Mouse (Mus musculus) frontal cortex, postnatal 14 days (tissue): ENCODE results near the gene Rbm17.
"Not testable (repeated sequence)": the region's sequence is repeated elsewhere in the genome, so short reads cannot be mapped to it uniquely, and the experiment has no call there.

Experiments
- DNase-seq, 2 experiments: peaks; one replicate each; pipeline ENCODE4 v3.0.0; 2022; ENCODE audit warnings: low spot score in 2 of 2

Gene Rbm17

DNA sequence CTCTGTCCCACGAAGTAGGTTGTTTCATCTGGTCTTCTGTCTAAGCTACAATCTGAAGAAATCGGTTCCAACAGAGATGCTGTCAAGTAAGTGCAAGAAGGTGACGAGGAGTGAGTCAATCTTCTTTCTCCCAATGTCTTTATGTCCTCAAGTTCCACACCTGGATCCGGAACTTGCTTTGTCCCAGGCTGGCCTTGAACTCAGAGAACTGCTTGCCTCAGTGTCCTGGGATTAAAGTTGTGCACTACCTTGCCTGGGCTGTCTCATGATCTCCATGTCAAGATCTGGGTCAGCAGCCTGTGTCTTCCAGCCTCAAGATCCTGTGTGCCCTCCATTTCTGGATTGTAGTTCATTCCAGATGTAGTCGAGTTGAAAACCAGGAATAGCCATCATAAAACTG is at the start of gene Rbm17:
Rbm17 (minus strand) TSS at position 101 of the 400 bp plus-strand sequence.
- no peak for DNase-seq

GRCm38 (mm10) chr2:11653330-11653729 is 49.4 kb upstream of the Rbm17 start:
- DNase-seq = no peak

GRCm38 (mm10) chr2:11652780-11653179 is 48.8 kb upstream of the Rbm17 start:
- no peak for DNase-seq

- DNase-seq = no peak
Measured at GRCm38 (mm10) chr2:11652196-11652595, 48.2 kb upstream of the Rbm17 start.

DNA sequence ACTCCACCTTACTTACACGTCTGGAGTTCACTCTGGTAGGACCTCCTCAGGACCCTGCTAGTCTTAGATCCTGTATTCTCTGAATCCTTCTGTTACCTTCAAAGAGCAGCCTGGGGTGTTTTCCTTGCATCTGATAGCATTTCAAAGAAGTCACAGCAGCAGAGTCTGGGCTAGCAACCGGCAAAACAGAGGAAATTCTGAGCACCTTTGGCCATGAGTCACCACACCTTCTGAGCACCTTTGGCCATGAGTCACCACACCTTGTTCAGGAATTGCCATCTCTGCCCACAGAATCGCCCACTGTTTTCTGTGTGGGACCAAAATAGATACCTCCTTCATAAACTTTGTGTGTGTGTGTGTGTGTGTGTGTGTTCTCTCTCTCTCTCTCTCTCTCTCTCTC is 47.5 kb upstream of the Rbm17 start:
- DNase-seq = no peak

- DNase-seq = no peak
Measured at GRCm38 (mm10) chr2:11645297-11645696, 41.3 kb upstream of the Rbm17 start.

- no peak for DNase-seq
Measured at GRCm38 (mm10) chr2:11644057-11644456, 40.1 kb upstream of the Rbm17 start.

DNA sequence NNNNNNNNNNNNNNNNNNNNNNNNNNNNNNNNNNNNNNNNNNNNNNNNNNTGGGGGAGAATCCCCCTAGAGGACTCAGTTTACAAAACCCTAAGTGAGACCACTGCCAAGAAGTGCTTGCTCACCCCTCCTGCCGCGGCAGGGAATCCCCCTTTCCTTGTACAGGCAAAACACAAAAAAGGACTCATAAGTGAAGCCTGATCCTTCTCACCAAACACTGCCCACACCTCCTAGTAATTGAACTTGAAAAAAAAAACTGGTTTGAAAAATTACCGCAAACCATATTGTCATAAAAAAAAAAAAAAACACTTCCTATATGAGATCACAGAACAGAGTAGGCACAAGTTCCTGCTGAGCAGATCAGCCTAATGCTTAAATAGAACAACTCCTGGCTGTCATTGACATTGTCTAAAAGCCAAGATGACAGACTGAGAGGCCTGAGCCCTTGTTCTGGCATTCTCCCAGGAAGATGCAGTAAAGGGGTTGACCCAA is 38.5 kb upstream of the Rbm17 start, which contains the start of gene Il2ra:
Il2ra (plus strand) TSS at position 357 of the 491 bp plus-strand sequence.
- DNase-seq = no peak

GRCm38 (mm10) chr2:11637115-11637514 is 33.2 kb upstream of the Rbm17 start:
- DNase-seq = no peak

DNA sequence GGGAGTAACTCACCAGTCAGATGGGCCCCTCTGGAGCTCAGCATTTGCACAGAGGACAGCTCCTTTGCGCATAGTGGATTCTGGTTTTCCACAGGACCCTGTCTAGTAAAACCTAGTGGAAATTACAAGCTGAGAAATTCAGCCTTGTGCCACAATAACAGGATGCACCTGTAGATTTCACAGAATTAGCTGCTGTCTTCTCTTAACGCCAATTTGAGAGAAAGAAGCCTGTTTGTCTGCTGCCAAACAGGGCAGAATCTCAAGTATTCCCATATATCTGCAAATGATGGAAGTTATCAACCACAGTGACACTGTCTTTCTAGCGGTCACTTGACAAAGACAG is 32.2 kb upstream of the Rbm17 start:
- DNase-seq = no peak

GRCm38 (mm10) chr2:11635471-11636137 is 31.7 kb upstream of the Rbm17 start:
- DNase-seq = no peak

GRCm38 (mm10) chr2:11635035-11635434 is 31.1 kb upstream of the Rbm17 start:
- DNase-seq = no peak

DNA sequence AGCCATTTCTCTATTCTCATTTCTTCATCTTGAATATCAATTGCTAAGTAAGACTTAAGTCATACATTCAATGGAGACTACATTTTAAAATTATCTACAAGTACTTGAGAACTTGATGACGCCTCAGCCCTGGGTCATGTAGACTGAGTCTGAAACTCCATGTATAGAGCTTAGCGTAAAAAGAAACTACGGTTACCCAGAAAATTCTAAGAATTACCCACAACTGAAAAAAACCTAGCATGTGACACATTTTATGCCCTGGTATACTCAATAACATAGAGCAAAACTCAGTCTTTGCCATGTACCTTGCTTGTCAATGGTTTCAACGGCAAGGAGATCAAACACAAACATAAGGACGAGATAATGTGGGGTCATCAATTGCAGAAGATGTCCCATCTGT is 21.9 kb upstream of the Rbm17 start, which contains the start of gene Gm17490:
Gm17490 (minus strand) TSS at position 375 of the 400 bp plus-strand sequence.
- DNase-seq = no peak

- DNase-seq = no peak
Measured at GRCm38 (mm10) chr2:11623726-11624125, 19.8 kb upstream of the Rbm17 start.

DNA sequence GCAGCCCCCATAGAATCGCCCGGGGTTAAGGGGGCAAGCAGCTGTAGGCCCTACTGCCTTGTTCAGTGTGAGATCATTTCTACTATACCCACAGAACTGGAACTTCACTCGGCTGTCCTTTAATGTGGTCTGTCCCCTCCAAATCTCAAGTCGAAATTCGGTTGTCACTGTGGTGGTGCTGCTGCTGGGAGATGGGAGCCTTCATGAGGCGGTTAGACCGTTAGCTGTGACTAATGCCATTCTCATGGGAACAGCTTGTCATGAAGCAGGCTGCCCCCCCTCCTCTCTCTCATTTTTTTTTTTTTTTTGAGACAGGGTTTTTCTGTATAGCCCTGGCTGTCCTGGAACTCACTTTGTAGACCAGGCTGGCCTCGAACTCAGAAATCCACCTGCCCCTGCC is 19.2 kb upstream of the Rbm17 start:
- no peak for DNase-seq

GRCm38 (mm10) chr2:11619598-11619997 is 15.6 kb upstream of the Rbm17 start:
- no peak for DNase-seq

- no peak for DNase-seq
Measured at GRCm38 (mm10) chr2:11616846-11617245, 12.9 kb upstream of the Rbm17 start.

GRCm38 (mm10) chr2:11612939-11613338 is 9.0 kb upstream of the Rbm17 start:
- not testable (repeated sequence) for DNase-seq

GRCm38 (mm10) chr2:11606718-11607117 is 2.8 kb upstream of the Rbm17 start:
- not testable (repeated sequence) for DNase-seq

GRCm38 (mm10) chr2:11604911-11605310 is 958 bp upstream of the Rbm17 start:
- DNase-seq = no peak

- DNase-seq = peak; percentile 90 to 93
Measured at GRCm38 (mm10) chr2:11602506-11603489, 1.2 kb downstream of the Rbm17 start.

- no peak for DNase-seq
Measured at GRCm38 (mm10) chr2:11601795-11602194, 2.2 kb downstream of the Rbm17 start.

- DNase-seq = no peak
Measured at GRCm38 (mm10) chr2:11597906-11598305, 6.0 kb downstream of the Rbm17 start.
